Mouse (Mus musculus): ENCODE data around the gene Slfn2.
"Not testable (repeated sequence)": the region's sequence is repeated elsewhere in the genome, so short reads cannot be mapped to it uniquely, and the experiment has no call there.

The Slfn2 gene

DNA sequence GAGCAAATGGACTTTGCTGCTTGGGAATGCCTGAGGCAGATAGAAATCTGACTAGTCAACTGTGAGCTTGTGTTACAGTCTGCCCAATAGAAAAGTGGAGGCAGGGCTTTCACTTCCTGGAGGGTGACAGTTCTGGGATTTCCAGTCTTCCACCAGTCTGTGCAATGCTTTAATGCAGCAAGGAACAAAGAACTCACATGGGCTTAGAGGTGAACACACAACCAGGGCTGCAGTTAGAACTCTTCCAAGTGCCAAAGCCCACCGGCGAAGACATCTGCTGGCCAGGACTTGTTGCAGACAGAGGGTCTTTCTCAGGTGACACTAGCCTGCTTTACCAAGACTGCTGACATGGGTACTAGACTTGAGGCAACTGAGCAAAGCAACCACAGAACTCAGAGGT, at the start of gene Slfn2:
TSS of gene Slfn2 (plus strand) at position 167 of the 400 bp plus-strand sequence.
- no peak for DNase-seq (ENCODE audit: low spot score in 2 of 2)

GRCm38 (mm10) chr11:83016093-83016492, 48.8 kb upstream of the Slfn2 start:
- DNase-seq (ENCODE audit: low spot score in 2 of 2), result no peak

- DNase-seq (ENCODE audit: low spot score in 2 of 2), result not testable (repeated sequence)
Measured at GRCm38 (mm10) chr11:83019561-83020519, 45.1 kb upstream of the Slfn2 start.

DNA sequence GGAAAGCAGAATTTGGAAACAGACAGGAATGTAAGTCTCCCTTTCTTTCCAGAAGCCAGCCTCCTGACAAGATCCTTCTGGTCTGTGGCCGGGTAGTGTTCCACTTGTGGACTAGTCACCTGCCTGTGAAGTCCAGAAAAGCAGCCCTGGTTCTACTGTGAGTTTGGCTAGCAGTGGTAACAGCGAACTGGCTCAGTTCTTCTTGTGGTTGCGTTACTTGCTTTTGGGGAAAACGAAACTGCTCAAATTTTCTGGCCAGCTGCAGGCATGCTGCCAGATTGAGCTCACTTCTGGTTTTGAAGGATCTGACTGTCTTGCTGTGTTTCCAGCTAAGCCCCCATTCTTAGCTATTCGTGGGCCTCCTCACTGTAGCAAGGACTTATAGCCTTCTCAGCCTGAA, 44.3 kb upstream of the Slfn2 start, which contains the start of gene Slfn8:
TSS of gene Slfn8 (minus strand) at position 190 of the 400 bp plus-strand sequence.
- DNase-seq (ENCODE audit: low spot score in 2 of 2), result no peak

DNA sequence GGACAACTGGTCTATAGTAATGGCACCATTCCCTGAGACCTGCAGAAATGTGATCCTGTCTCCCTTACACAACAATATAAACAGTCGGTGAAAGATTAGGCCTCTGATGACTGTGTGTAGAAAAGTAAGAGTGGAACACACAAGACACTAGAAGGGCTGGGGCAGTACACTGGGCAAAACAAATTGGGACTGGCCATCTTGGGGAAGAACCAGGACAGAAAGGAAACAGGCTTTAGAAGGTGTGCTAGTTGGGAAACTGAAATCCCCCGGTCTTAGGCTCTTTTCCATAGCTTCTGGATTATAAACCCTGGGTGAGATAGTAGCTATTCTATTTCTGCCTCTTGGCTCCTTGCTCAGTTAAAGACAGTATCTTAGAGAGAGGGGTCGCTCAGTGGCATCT, 26.2 kb upstream of the Slfn2 start:
- DNase-seq (ENCODE audit: low spot score in 2 of 2), result not testable (repeated sequence)

DNA sequence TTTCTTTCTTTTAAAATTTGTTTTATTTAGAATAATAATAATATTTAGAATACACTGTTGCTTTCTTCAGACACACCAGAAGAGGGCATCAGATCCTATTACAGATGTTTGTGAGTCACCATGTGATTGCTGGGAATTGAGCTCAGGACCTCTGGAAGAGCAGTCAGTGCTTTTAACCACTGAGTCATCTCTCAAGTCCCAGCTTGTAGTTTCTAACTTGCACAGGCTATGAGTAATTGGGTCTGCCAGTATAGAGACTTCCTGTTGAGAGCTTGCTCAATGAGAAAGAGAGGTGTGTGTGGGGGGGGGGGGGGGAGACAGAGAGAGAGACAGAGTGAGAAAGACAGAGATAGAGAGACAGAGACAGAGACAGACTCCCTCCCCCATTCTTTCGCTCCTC, 25.8 kb upstream of the Slfn2 start:
- DNase-seq (ENCODE audit: low spot score in 2 of 2), result no peak

DNA sequence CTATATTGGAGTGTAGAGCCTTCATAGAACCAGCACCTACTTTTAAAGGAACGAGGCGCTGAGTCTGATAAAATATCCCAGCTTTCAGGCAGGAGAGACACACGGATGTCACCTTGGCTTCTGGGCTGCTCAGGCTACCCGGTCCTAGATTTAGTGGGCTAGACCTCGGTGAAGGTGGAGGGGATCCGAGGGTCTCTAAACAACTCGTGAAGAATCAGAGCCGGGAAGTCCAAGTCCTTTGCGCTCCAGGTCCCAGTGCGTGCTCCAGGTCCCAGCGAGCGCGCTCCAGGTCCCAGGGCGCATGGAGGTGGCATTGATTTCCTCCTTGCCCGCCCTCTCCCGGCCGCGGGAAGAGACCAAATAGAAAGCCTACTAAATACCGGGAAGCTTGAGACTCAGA, 25.1 kb upstream of the Slfn2 start:
- no peak for DNase-seq (ENCODE audit: low spot score in 2 of 2)

GRCm38 (mm10) chr11:83040325-83040724, 24.6 kb upstream of the Slfn2 start:
- no peak for DNase-seq (ENCODE audit: low spot score in 2 of 2)

DNA sequence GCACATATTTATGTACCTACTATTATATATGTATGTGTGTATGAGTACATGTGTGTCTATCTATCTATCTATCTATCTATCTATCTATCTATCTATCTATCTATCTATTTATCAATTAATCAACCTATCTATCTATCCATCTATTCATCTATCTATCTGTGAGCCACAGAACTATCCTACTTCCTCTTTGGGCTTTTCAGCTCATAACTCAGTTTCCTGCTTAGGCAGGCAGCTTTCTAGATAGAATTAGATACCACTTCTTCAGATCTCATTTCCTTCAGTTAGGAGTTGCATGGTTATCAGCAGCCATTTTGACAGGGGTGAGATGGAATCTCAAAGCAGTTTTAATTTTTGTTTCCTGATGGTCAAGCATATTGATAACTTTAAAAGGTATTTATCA, 23.9 kb upstream of the Slfn2 start:
- DNase-seq (ENCODE audit: low spot score in 2 of 2), result no peak

GRCm38 (mm10) chr11:83043891-83044290, 21.0 kb upstream of the Slfn2 start:
- no peak for DNase-seq (ENCODE audit: low spot score in 2 of 2)

- no peak for DNase-seq (ENCODE audit: low spot score in 2 of 2)
Measured at GRCm38 (mm10) chr11:83045642-83046041, 19.3 kb upstream of the Slfn2 start.

GRCm38 (mm10) chr11:83057863-83058262, 7.0 kb upstream of the Slfn2 start:
- no peak for DNase-seq (ENCODE audit: low spot score in 2 of 2)

DNA sequence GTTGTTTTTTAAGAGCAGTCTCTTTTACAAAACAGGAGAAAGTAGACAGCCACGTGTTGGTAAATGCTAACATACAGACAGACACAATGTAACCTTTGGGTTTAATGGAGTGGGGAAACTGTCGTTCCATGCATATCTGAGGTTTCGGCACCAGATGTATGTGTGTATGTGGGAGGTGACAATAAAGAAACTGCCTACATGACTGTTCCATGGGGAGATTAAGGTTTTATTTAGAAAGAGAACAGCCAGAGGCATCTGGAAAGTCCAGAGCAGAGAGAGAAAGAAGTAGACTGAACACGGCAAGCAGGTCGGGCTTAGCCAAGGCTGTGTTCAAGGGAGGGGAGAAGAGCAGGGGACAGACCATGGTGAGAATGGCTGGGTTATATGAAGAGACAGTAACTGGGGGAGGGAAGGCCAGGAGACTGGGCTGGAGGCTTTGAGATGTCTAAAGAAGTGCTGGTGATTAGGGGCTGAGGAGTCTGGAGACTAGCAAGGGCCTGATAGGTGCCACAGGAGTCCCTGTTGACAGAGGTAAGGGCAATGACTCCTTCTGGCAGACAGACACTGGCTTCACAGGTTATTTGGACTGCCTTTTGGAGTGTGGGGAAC, 4.4 kb upstream of the Slfn2 start:
- DNase-seq (ENCODE audit: low spot score in 2 of 2), result no peak

DNA sequence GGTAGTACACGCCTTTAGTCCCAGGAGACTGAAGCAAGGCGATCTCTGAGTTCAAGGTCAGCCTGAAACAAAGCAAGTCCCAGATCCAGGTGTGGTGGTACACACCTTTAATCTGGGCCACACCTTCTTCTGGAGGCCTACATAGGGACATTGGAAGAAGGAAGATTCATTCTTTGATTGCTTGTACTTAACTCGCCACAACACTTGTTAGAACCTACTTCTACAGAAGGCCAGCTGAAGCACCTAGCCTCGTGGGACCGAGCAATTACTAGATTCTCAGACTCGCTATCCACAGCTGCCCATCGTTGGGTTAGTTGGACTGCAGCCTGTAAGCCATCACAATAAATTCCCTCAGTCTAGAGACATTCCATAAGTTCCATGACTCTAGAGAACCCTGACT, 3.1 kb upstream of the Slfn2 start:
- DNase-seq (ENCODE audit: low spot score in 2 of 2), result no peak

DNA sequence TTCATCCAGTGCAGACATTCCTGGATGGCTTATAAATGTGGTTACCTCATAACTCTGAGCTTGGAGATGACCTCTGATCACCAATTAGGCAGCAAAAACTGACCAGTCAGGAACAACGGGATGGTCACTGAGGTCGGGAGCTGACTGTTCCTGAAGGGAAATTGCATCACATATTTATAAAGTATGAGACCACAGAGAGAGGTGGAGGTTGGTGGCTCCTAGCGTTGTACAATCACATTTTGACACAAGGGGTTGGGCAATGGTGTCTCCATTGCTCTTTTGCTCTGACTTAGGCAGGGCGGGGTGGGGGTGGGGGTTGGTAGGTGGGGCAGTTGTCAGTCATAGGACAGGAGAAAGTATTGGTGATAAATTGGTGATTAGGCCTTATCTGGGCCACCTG, 1.8 kb upstream of the Slfn2 start:
- DNase-seq (ENCODE audit: low spot score in 2 of 2), result no peak

DNA sequence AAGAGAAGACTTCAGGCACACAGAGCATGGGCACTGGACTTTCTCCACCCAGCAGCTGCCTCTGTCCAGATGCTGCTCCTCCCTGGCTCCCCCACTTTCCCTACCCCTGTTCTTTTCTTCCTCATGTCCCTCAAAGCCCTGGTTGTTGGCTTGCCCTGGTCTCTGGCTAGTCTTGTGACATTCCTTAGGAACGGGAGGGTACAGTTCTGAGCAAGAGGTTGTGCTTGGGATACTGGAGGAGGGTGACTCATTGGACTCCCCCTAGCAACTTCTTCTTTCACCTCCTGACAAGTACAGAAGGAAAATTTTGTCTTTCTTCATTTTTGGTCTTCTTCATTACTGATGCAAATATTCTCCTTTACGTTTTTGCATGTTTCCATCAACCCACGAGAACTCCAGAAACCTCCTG, 967 bp upstream of the Slfn2 start:
- no peak for DNase-seq (ENCODE audit: low spot score in 2 of 2)

DNA sequence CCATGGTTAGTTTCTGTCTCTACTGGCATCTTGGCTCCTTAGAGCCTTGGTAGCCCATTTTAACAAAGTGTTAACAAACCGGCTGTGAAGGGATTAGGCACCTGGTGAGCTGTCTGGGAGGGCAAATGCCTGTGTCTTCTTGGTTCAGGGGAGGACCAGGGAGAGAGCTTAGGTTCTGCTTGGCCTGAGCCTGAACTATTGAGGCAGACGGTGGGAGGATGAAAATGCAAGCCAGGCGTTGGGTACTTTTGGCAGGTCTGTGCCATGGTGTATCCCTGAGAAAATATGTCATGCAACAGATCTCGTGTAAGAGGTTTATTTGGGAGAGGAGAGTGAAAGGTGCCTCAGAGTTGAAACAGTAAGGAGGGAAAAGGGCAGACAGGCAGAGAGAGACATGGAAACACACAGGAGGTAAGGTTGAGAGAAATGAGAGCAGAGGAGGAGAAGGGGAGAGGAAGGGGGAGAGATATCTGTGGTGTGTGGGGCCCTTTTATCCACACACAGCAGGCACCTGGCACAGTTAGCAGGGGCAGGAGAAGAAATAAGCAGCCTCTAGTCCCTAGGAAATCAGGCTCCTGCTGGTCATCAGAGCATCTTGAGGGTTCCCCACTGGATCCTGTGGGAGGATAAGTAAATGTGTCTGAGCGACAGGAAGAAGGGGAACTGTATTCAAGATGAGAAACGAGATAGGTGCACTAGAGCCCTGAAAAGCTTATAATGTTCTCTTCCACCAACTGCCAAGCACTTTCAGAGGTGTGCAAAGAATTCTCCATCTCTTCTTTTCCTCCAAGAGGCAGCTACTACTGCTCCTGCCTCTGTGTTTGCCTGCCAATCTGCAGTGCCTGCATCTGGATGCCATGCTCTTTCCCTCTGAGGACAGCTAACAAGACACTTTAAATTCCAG, 781 bp downstream of the Slfn2 start:
- DNase-seq (ENCODE audit: low spot score in 2 of 2), result no peak

GRCm38 (mm10) chr11:83066640-83067531, 2.0 kb downstream of the Slfn2 start:
- DNase-seq (ENCODE audit: low spot score in 2 of 2), result no peak

- no peak for DNase-seq (ENCODE audit: low spot score in 2 of 2)
Measured at GRCm38 (mm10) chr11:83067982-83068694, 3.2 kb downstream of the Slfn2 start.

DNA sequence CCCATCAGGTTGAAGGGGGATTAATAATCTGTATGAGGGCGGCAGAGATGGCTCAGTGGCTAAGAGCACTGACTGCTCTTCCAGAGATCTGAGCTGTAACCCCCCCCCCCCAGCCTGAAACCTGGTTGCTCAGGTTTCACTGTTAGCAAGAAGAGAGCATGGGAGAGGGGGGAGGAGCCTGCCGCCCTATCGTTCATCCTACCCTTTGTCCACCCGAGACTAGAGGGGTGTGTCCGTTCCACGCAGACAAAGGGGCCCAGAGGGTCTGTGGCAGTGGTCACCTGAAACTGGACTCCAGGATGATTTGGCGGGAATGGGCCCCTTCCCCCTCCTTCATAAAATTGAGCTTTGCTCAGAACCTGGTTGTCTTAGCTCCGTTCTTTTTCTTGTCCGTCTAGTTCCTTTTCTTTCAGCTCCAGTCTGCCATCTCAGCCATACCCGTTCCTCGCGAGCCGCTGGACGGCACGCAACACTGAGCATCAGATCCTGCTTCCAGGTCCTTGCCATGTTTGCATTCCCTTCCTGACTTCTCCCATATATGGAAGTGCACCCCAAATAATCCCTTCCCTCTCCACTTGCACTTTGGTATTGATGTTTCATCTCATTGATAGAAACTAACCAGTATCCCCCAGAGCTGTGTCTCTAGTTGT, 5.5 kb downstream of the Slfn2 start:
- DNase-seq (ENCODE audit: low spot score in 2 of 2), result no peak

Measured in right cerebral cortex, postnatal 36 days (tissue).